Mouse (Mus musculus) testis, adult 2 months (tissue): ENCODE measurements around the gene Sdk2.

Experiments
- CTCF ChIP-seq: fragments of 200-500 bp; IDR thresholded peaks from 2 replicates; pipeline ENCODE4 v1.5.1; 2012; ENCODE audit warnings: low read depth, mild to moderate bottlenecking, inconsistent platforms, low read length, moderate library complexity; ENCODE audit not compliant: control insufficient read depth, insufficient read depth, insufficient replicate concordance
- POLR2A ChIP-seq: fragments of 200-500 bp; IDR thresholded peaks from 2 replicates; pipeline ENCODE4 v1.6.1; 2012; ENCODE audit warnings: low read depth, mild to moderate bottlenecking, inconsistent platforms, low read length, moderate library complexity; ENCODE audit not compliant: control insufficient read depth

DNA sequence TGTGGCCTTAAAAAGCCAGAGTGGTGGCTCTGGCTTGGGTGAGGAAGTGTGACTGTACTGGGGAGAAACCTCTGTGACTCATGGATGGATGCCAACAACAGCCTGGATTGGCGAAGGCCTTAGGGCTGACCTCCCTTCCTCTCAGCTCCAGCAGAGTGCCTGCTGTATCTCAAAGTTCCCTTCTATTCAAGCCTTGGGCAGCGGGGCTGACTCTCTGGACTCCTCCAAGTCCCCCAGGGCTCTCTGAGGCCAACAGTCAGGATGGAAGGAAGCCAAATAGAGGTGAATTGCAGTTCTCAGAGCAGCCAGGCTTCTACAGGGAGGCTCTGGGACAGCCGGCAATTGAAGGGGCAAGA lies 94.4 kb downstream of the Sdk2 start:
- TF ChIP-seq POLR2A (no peak), CTCF (no peak)
